Mouse (Mus musculus): ENCODE data around the gene Cyb5r3.

The Cyb5r3 gene

DNA sequence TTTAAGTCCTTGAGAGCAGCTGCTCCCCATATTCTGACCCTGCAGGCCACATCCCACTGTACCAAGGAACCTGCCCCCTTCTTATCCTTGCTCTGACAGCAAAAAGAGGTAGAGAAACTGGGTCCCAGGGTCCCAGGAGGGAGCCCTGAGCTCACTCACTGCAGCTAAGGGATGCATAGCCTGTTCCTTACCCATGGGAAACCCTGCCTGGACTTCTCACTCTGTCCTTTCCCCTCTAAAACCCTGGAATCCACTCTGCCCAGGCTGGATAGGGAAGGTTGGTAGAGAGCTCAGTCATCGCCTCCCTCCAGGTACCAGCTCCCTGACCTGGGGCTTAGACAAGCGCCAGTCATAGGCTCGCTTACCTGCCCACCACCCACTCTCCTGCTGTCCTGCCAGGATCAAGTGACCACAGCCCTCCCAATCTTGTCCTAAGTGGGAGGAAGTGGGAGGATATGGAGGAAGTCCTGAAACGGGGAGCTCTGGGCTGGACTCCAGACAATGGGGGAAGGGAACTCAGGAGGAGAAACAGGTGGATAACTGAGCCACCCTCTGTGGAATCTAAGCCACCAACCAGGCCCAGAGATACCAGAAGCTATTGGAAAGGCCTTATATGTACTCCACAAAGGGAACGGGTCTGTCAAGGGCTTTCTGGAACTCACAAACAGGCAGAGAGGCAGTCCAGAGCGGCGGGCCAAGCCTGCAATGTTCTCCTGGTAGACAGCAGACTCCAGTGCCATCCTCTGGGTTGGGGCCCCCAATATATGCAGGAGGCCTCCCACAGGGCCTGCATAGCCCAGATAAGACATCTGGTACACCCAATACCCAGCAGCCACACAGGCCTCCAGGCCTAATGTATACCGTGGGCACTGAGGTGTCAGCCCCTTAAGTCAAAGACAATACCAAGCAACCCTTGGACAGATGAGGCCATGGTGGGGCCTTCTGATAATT lies 2.3 kb downstream of the Cyb5r3 start:
- no peak for DNase-seq (ENCODE audit: low spot score)

DNA sequence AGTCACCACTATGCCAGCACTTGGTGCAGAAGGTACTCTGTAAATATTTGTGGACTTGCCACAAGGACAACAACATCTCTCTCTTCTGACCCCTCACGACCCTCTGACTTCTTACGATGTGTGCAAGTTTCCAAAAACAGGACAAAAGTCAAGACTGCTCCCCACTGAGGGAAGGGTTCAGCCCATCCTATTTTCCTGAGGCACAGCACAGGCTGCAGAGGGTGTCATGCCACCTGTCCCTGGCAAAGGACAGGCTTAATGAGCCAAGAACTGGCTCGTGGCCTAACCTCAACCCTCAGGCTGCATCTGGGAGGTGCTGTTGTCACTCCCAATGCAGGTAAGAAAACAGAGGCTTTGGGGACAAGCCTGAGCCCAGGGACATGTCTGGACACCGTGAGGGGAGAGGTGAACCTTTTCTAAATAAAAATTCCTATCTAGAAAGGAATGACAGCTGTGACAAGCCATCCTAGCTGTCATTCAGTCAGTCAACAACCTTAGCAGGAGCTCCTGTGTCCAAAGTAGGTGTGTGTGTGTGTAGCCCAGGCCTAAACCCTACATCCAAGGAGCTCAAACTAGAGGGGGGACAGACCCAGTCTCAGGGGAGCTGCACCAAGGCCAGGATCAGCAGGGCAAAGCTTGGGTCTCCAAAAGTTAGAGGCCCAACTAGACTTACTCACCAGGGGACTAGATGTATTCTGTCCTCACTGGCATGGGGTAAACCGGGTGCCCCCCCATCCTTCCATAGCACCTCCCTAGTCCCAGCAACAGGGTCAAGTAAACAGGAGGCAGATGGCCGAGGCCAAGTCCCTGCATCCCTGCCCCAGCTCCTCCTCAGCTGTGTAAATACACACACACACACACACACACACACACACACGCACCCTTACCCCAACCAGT lies 3.3 kb downstream of the Cyb5r3 start:
- DNase-seq (ENCODE audit: low spot score), result no peak

DNA sequence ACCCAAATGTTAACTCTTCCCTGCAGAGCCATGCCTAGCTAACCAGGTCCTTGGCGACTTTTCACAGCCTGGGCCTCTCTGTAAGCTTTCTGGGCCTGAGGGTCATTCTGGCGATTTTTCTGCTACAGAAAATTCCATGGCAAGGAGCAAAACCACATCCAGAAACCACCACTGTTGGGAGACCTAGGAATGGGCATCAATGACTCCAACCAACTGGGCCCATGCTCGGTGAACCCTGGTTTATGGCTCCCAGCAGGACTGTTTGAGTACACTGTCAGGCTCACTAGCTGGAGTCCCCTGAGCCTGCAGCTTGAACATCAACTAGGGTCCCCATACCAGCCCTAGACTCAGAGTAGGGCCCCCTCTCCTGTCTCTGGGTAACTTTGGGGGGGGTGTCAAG lies 4.1 kb downstream of the Cyb5r3 start:
- no peak for DNase-seq (ENCODE audit: low spot score)

DNA sequence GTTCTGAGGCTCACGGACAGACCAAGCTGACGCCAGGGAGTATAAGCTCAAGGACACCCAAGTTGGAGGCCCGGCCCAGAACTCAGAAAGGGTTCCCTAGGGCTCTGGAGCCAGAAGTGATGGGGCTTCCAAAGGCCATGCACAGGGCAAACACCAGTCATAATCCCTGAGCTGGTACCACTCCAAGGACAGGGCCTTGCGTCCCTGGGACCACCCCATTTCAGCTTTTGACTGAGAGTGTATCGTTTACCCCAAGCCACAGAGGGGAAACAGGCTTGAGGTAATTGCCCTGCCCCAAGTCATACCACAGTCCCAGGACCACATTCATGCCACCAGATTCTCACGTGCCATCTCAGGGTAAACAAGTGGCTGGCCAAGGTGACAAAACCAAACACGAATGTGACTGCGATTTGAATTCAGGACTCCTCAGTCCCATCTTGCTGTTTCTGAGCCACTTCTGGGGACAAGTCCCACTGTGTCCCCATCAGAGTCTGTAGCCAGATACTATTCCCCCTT lies 4.8 kb downstream of the Cyb5r3 start:
- no peak for DNase-seq (ENCODE audit: low spot score)

DNA sequence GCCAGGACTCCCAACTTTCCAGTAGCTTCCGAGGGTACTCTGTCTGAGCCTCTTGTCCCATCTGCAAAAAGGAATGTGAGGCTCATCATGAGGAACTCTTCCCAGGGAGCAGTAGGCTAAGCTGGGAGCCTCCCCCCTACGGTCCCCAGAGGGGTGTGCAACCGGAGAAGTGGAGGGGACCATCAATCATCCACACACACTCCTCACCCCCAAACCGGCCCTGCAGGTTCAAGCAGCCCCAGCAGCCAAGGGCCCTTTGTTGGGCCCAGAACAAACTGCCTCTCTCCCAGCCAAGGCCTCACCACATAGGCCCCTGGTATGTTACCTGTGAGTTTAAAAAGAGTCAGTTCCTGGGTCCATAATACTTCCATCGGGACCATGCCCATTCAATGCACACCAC lies 5.3 kb downstream of the Cyb5r3 start:
- DNase-seq (ENCODE audit: low spot score), result no peak

DNA sequence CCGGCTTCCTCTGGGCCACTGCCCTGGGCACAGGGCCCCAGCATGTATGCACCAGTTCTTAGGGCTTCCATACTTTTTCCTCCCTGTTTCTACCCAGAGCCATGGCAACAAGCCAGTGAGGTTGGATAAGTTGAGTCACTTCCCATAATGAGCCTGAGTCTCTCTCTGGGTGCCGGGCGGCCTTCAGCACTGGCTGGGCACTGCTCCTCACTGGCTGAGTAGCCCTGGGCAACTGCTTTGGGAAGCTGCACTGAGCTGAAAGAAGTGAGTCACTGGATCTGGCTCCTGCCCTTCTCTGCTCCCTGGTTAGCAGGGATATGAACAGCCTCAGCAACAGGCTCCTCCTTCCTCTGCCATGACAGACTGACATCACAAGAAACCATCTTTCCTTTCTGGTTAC lies 5.8 kb downstream of the Cyb5r3 start:
- no peak for DNase-seq (ENCODE audit: low spot score)

DNA sequence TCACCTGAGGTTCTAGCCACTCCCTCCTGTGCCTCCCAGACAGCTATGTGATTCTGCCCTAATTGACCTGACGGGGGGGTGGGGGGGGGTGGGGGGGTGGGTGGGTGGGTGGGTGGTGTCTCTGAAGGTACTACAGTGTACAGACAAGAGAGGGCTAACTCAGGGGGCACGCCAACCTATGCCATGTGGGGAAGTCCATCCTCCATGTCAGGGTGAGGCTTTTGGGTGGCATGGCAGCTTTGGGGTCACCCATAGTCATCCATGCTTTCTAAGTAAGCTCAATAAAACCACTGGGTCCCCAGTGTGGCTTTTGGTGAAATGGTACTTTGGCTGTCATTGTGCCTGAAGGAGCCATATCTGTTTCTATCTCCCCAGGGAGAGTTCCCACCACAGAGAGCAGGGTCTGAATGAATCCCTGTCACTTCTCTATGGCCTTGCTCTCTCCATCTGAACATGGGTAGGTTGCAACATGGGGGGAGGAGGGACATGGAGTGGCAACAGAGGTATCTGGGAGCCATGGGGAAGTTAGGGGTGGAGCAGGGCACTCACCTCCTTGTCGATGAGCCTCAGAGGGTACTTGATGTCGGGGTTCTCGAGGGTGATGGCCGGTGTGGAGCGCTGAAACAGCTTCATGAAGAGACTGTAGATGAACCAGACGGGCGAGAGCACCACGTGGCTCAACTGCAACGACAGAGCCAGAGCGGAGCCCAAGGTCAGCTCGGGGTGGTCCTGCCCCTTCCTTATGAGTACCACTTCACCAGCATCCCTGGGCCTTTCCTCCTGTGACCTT lies 6.7 kb downstream of the Cyb5r3 start:
- no peak for DNase-seq (ENCODE audit: low spot score)

DNA sequence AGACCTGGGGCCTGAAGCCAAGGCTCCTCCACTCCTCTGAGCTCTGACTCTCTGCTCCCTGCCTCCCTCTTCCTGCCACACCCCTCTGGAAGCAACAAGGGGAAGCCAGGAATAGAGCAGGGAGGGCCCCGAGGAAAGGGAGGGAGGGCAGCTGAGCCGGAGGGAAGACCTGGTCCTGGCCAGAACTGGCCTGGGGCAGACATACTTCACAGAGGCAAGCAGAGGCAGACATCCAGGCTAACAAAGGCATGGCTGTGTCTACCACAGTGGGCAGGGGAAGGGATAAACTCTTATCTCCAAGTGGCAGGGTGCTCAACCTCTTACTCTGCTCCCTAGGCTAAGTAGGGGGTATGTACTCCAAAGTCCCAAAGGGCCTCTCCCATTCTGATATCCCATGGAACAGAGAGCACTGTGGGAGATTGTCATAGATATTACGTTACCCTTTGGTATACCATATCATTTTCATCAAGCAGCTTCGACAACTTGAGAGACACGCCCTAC lies 7.4 kb downstream of the Cyb5r3 start:
- DNase-seq (ENCODE audit: low spot score), result no peak

DNA sequence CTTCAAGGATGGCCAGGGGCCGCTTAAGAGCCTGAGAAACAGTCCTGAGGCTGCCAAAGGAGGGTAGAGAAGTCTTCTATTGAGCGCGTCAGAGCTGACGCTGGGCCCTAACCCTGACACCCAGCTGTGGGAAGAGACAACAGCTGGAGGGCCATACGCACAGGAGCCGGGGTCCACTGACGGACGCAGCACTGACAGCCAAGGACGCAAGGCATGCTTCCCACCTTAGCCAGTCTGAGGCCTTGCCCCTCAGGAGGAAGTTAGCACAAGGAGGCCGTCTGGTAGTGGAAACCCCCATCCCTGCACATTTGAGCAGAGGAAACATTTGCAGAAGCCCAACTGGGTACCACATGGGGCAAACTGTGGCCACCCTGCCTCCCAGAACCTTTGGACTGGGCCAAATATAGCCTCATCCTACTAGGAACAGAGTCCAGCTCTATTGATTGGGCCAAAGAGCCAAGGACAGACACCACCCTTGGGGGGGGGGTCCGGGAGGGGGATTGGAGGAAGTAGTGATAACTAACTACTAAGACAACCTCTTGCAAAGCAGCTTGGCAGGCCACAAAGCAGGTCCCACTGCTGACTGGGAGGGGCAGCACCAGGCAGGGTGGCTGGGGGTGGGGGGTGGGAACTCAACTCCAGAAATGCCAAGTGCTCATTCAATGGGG lies 9.4 kb downstream of the Cyb5r3 start:
- DNase-seq (ENCODE audit: low spot score), result no peak

DNA sequence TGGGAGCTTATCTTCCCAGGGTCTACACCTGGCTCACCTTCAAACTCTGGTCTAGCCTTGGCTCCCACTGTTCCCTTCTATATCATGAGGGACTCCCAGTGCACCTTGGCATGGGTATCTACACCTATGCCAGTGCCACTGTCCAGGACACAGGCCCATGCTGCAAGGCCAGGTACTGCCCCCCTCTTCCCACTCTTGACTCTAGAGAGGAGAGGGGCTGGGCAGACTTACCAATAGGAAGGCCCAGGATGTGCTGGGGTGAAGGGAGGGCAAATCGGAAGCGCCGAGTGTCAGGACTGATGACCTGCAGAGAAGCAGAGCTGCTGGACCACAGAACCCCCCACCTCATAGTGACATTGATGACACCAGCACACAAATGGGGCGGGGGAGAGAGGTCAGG lies 10.4 kb downstream of the Cyb5r3 start:
- DNase-seq (ENCODE audit: low spot score), result no peak

DNA sequence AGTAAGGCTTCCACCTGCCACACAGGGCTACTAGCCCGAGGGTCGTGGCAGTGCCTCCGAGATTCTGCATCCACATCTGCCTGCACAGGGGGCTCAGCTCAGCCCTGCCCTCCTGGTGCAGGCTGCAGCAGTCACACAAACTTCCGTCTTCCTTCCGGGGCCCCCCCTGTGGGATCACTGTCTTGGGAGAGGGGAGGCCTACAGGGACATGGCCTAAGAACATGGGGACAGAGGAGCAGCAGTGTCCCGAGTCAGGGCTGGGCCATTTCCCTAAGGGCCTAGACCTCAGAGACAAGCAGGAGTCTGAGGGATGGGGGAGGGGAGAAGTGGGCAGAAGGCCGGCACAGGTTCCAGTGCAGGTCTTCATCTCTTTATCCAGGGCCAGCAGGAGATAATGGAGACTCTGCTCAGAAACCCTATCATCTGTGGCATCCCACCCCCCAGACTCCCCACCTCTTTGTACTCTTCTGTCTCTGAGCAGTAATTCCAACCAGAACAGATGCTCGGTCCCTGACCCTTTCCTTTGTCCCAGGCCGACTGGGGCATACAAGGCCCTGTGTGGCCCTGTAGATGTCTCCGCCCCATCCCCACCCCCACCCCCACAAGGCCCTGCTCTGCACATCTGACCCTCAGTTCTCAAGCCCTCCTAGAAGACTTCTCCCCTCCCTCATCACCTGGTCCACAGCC lies 11.2 kb downstream of the Cyb5r3 start:
- no peak for DNase-seq (ENCODE audit: low spot score)

DNA sequence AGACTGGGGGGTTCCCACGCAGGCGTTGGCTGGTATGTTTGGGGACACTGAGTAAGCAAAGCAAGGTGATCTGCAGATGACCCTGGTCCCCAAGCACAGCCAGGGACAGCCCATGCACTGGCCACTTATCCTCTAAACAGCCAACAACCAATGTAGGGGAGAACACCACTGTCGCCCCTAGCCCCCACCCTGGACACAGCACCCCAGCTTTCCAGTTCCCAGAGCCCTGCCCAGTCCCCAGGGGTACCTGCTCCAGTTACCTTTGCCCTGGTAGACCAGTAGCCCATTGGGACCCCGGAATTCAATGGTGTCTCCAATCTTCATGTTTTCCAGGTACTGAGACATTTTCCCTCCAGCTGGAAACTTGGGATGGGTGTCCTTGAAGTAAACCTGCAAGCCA lies 11.8 kb downstream of the Cyb5r3 start:
- DNase-seq (ENCODE audit: low spot score), result no peak

DNA sequence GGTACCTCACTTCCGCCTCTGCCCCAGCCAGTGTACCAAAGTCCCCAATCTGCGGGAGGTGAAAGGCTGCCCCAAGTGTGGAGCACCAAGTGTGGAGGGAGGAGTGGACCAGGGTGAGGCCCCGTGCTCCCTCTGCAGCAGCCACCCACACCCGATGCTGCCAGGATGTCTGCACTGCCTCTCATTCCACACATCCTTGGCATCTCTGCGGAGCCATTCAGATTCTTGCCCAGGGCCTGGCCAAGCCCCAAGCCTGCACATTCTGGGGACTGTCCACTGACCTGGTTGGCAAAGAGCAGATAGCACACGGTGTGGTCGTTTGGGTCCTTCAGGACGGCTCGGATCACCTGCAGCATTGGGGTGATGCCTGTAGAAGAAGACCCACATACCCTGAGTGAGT lies 12.6 kb downstream of the Cyb5r3 start:
- no peak for DNase-seq (ENCODE audit: low spot score)

DNA sequence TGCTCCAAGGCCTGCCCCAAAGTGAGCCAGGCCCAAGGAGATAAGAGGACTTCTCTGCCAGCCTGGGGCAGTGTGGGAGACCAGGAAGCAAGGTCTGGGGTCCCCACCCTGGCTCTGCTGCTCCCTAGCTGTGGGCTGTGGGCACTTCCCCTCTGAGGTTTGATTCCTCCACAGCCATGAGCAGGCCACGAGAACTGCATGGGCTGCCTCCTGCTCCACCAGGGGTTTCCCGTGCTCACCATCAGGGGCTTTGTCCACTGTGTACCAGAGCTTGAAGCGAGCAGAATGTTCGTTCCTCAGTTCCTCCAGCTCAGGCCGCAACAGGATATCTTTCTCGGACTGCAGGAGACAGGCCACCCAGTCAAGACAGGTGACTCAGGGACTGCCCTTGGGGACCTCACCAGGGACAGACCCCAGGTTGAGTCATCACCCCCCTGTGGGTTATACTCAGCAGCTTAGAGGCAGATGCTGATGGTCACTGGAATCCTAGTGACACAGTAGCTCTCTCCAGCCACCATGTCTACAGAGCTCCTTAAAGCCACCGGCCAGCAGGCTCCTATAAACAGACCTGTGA lies 13.7 kb downstream of the Cyb5r3 start:
- no peak for DNase-seq (ENCODE audit: low spot score)

DNA sequence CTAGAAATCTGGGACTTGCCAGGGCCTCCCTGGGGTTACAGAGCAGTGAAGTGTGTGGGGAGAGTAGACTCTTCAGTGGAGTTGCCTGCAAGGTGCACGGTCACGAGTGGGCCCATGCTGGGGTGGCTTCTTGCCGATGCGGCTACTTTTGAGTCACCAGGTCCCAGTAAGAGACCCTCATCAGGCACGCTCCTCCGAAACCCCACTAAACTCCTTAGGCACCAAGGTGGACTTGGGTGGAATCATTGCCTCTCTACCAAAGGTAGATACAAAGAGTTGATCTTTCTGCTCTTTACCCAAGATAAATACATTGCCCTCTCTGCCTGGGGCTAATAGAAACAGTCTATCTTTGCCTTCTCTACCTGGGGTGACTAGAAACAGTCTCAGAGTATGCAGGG lies 14.7 kb downstream of the Cyb5r3 start:
- no peak for DNase-seq (ENCODE audit: low spot score)

DNA sequence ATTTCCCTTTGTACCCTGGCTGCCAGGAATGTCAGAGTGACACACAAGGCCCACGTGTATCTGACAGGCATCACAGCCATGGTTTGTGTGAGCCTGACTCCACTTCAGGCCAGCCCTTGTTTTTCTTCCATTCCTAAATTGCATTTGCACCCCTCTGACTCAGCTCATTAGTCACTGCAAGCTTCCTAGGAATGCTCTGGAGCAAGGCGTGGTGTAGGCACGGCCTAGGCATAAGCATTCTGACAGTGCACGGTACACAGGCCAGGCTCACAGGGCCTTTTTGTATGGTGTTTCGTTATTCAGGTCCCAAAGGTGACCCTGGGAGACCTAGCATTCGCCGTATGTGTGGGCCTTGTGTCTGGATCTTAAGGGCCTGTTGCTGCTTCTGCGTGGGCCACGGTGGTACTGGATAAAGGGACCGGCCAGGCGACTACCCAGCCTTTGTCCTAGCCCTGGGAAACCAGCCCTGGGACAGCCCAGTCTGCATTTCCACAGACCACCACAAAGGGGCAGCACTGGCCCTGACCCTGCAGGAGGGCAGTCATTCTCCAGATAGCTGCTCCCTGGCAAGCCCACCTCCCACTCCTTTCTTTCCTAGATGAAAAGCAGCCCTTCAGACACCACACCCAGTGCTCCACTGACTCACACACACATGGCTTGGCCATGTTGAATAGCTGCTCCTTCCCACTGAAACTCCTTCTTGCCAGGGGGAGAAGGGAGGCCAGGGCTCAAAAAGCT lies 15.3 kb downstream of the Cyb5r3 start:
- DNase-seq (ENCODE audit: low spot score), result no peak

DNA sequence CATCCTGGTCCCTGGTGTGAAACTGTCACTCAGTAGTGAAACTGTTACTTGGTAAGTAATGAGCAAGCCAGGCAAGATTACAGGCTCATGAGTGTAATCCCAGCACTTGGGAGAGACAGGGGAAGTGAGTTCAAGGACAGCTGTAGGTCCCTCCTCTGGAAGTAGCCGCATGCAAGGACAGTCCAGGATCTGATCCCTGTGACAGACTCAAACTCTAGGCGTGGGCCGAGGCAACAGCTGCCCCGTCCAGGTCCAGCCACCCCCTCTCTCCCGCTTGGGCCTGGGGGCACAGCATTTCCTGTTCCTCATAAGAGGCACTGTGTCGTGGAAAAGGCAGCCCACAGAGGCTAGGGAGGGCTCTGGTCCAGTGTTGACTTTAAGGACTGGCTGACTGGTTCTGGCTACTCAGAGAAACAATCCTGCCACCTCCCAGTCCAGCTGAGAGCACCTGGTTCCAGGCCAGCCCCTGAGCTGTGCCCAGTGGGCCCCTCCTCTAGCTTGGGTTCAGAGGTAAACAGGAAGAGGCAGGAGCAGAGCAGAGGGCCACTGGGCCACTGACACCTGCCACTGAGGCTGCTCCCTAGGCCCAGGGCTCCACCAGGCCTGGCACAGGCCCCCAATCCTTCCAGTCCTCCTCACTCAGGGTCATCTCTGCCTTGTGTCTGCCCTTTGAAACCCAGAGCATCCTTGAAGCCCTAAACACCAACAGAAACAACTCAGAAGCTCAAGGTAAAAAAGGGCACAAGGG lies 16.5 kb downstream of the Cyb5r3 start:
- no peak for DNase-seq (ENCODE audit: low spot score)

DNA sequence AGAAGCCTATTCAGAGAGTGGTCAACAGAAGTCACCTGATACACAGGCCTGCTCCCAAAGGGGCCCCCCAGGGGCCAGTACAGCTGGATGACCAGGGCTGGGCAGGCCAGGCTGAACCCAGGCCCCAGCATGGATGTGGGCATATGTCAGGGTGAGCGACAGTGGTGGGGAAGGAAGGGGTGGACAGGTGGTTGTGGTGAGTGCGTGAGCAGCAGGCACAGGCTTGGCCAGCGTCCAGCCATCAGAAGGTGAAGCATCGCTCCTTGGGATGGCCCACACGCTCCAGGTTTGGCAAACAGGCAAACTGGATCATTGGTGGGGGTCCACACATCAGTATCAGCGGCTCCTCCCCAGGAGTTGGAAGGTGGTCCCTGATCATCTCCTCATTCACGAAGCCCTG lies 18.1 kb downstream of the Cyb5r3 start:
- no peak for DNase-seq (ENCODE audit: low spot score)

DNA sequence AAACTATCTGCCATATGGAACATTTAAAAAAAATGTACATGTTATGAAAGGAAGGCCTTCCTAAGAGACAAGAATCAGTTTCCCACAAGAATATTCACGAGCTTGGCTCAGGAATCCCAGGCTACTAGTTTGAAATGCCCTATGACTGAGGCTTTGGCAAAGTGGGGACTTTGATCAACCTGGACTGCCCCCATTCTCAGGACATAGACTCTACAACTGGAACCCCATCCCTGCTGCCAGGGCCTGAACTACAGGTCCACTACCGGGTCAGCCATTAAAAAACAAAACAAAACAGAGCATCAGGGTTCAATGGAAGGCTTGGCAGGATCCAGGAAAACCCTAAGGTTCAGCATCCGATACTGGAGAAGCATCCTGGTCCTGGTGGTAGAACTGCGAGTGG lies 21.7 kb downstream of the Cyb5r3 start:
- DNase-seq (ENCODE audit: low spot score), result no peak

All from left cerebral cortex, adult 11 months (tissue).